Mouse (Mus musculus) cortical plate, adult 2 months (tissue): ENCODE data around the gene Tbx19.

ENCODE experiments used
- CTCF ChIP-seq: fragments of 200-500 bp; IDR thresholded peaks from 2 replicates; pipeline ENCODE4 v1.5.1; 2011; ENCODE audit warnings: mild to moderate bottlenecking, control low read depth, low read length; ENCODE audit not compliant: insufficient read depth; ENCODE audit errors: extremely low read depth
- POLR2A ChIP-seq: fragments of 200-500 bp; IDR thresholded peaks from 2 replicates; pipeline ENCODE4 v1.6.1; 2011; ENCODE audit warnings: mild to moderate bottlenecking, low read length, control low read depth; ENCODE audit not compliant: insufficient read depth; ENCODE audit errors: extremely low read depth

GRCm38 (mm10) chr1:165089556-165089955, 71.0 kb downstream of the Tbx19 start:
- TF ChIP-seq CTCF (no peak), POLR2A (no peak)
